Mouse (Mus musculus) embryonic facial prominence, embryonic 10.5 days (tissue): ENCODE results near the gene Gm11554. TPM values are rescaled to one million over a fixed set of nuclear protein-coding genes. Genes with fewer than 3 reads are reported as not detected.

Source experiments
- DNase-seq: peaks from one replicate; pipeline ENCODE4 v3.0.0-alpha.2; 2017; ENCODE audit warnings: low spot score
- H3K27ac ChIP-seq: fragments of 300-500 bp; sonication (generic); replicated peaks from 2 replicates; pipeline ENCODE4 v1.5.1; 2016; ENCODE audit warnings: mild to moderate bottlenecking
- H3K27me3 ChIP-seq: fragments of 300-500 bp; sonication (generic); replicated peaks from 2 replicates; pipeline ENCODE4 v1.6.1; 2016; ENCODE audit warnings: low read depth, mild to moderate bottlenecking; ENCODE audit not compliant: poor library complexity, severe bottlenecking
- H3K36me3 ChIP-seq: fragments of 300-500 bp; sonication (generic); replicated peaks from 2 replicates; pipeline ENCODE4 v1.6.1; 2016; ENCODE audit warnings: mild to moderate bottlenecking, moderate library complexity
- H3K4me1 ChIP-seq: fragments of 300-500 bp; sonication (generic); 2 replicates; pipeline ENCODE4 v1.6.1; 2016
- H3K4me3 ChIP-seq: fragments of 300-500 bp; sonication (generic); 2 replicates; pipeline ENCODE4 v1.5.1; 2016; ENCODE audit warnings: mild to moderate bottlenecking, moderate library complexity
- H3K9me3 ChIP-seq: fragments of 300-500 bp; sonication (generic); 2 replicates; pipeline ENCODE4 v1.6.1; 2016; ENCODE audit warnings: mild to moderate bottlenecking
- WGBS: fragments of 180-500 bp; shearing (Covaris S2); methylation state at CpG from one replicate; pipeline ENCODE4 v1.1.7; 2016; 5-methylcytosine and 5-hydroxymethylcytosine counted together
- polyA plus RNA-seq: library from polyadenylated mRNA; unstranded; fragments of >200 nt; fragmentation: Nextera tagmentation; extraction: Ambion mirVana; gene quantifications from 2 replicates; pipeline ENCODE4 v1.2.1, GENCODE M21; 2016

Gene Gm11554
- polyA plus RNA-seq, 1 experiment from 2014 or later, result not detected

DNA sequence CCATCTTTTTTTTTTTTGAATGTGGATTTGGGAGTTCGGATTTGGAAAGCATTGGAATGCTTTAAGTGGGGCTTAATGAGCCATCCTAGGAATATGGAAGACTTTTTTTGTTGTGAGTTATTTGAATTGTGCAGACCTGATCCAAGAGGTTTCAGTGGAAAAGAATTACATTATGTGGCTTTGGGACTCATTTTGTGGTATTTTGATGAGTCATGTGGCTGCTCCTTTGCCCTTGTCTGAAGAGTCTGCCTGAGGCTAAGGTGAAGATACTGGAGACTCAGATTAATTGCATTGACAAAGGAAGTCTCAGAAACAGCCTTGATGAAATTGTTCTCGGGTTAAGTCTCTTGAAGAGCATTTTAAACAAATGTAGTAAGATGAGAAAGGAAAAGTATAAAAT, 35.8 kb downstream of the Gm11554 start:
- H3K4me1 ChIP-seq, result no peaks in the 10 kb centered on the region
- H3K27me3 ChIP-seq, result no peaks in the 10 kb centered on the region
- no peak for DNase-seq
- no peak overlapping the region for H3K4me3 ChIP-seq
- H3K9me3 ChIP-seq, result no peaks in the 10 kb centered on the region
- WGBS, result 63% methylated on average over 2 of the region's 2 CpGs
- no peak overlapping the region for H3K27ac ChIP-seq
- no peaks in the 10 kb centered on the region for H3K36me3 ChIP-seq

DNA sequence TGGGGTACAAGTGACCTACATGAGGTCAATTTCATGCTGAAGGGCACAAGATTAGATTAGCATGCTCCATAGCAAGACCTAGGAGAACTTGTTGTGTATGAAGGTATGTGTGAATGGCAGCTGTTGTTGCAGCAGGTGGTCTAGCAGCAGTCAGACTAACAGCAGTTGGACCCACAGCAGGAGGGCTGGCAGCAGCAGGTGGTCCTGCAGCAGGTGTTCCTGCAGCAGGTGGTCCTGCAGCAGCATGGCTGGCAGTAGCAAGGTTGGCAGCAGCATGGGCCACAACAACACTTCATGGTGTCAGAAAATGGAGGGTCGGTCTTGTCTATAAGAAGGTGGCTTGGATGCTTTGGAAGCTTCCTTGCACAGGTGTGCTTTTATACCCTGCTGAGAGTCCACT, 45.4 kb downstream of the Gm11554 start:
- 92% methylated on average over 1 of the region's 1 CpGs for WGBS
- no peak overlapping the region for H3K4me3 ChIP-seq
- no peaks in the 10 kb centered on the region for H3K36me3 ChIP-seq
- H3K27me3 ChIP-seq, result no peaks in the 10 kb centered on the region
- no peak overlapping the region for H3K27ac ChIP-seq
- no peaks in the 10 kb centered on the region for H3K9me3 ChIP-seq
- no peaks in the 10 kb centered on the region for H3K4me1 ChIP-seq
- no peak for DNase-seq

Other genes with a start within 250 kb of the Gm11554 start
- gene Krtap3-2, start 247.6 kb downstream of the Gm11554 start, polyA plus RNA-seq, result not detected in 2 replicates
- not detected in 2 replicates for gene Gm11939, start 245.0 kb downstream of the Gm11554 start, polyA plus RNA-seq
- gene Krtap3-1, start 237.8 kb downstream of the Gm11554 start, polyA plus RNA-seq, result not detected in 2 replicates
- not detected in 2 replicates for gene Krtap1-5, start 223.4 kb downstream of the Gm11554 start, polyA plus RNA-seq
- not detected in 2 replicates for gene Krtap1-4, start 220.8 kb downstream of the Gm11554 start, polyA plus RNA-seq
- not detected in 2 replicates for gene Krtap1-3, start 213.1 kb downstream of the Gm11554 start, polyA plus RNA-seq
- not detected in 2 replicates for gene Krtap9-3, start 206.3 kb downstream of the Gm11554 start, polyA plus RNA-seq
- gene Gm11938, start 201.1 kb downstream of the Gm11554 start, polyA plus RNA-seq, result not detected in 2 replicates
- not detected in 2 replicates for gene Gm11937, start 194.3 kb downstream of the Gm11554 start, polyA plus RNA-seq
- not detected in 2 replicates for gene Krtap2-4, start 189.6 kb downstream of the Gm11554 start, polyA plus RNA-seq
- not detected in 2 replicates for gene Gm11562, start 184.0 kb downstream of the Gm11554 start, polyA plus RNA-seq
- not detected in 2 replicates for gene Krtap4-1, start 176.2 kb downstream of the Gm11554 start, polyA plus RNA-seq
- gene Krtap4-2, start 169.4 kb downstream of the Gm11554 start, polyA plus RNA-seq, result not detected in 2 replicates
- gene Krtap4-7, start 160.4 kb downstream of the Gm11554 start, polyA plus RNA-seq, result not detected in 2 replicates
- not detected in 2 replicates for gene Gm11555, start 154.2 kb downstream of the Gm11554 start, polyA plus RNA-seq
- gene Gm11563, start 145.5 kb downstream of the Gm11554 start, polyA plus RNA-seq, result not detected in 2 replicates
- gene Krtap4-6, start 138.5 kb downstream of the Gm11554 start, polyA plus RNA-seq, result not detected in 2 replicates
- gene Gm14190, start 113.7 kb downstream of the Gm11554 start, polyA plus RNA-seq, result not detected in 2 replicates
- gene Gm14180, start 70.2 kb downstream of the Gm11554 start, polyA plus RNA-seq, result not detected in 2 replicates
- gene Gm11595, start 31.5 kb downstream of the Gm11554 start, polyA plus RNA-seq, result not detected in 2 replicates
- gene Krtap4-8, start 23.7 kb downstream of the Gm11554 start, polyA plus RNA-seq, result not detected in 2 replicates
- not detected in 2 replicates for gene Krtap4-9, start 19.2 kb downstream of the Gm11554 start, polyA plus RNA-seq
- not detected in 2 replicates for gene Gm11596, start 11.0 kb downstream of the Gm11554 start, polyA plus RNA-seq
- not detected in 2 replicates for gene Gm11569, start 5.5 kb downstream of the Gm11554 start, polyA plus RNA-seq
- gene Krtap4-13, start 5.4 kb upstream of the Gm11554 start, polyA plus RNA-seq, result not detected in 2 replicates
- gene Gm11564, start 11.2 kb upstream of the Gm11554 start, polyA plus RNA-seq, result not detected in 2 replicates
- not detected in 2 replicates for gene 2300003K06Rik, start 33.6 kb upstream of the Gm11554 start, polyA plus RNA-seq
- not detected in 2 replicates for gene Krtap4-16, start 47.2 kb upstream of the Gm11554 start, polyA plus RNA-seq
- not detected in 2 replicates for gene Gm11568, start 53.5 kb upstream of the Gm11554 start, polyA plus RNA-seq
- gene Gm11559, start 60.0 kb upstream of the Gm11554 start, polyA plus RNA-seq, result not detected in 2 replicates
- not detected in 2 replicates for gene Krtap9-1, start 68.9 kb upstream of the Gm11554 start, polyA plus RNA-seq
- not detected in 2 replicates for gene Gm11567, start 74.7 kb upstream of the Gm11554 start, polyA plus RNA-seq
- not detected in 2 replicates for gene Krtap31-1, start 103.5 kb upstream of the Gm11554 start, polyA plus RNA-seq
- gene Gm11565, start 110.3 kb upstream of the Gm11554 start, polyA plus RNA-seq, result not detected in 2 replicates
- gene Krtap31-2, start 131.8 kb upstream of the Gm11554 start, polyA plus RNA-seq, result not detected in 2 replicates
- not detected in 2 replicates for gene Krtap9-5, start 144.0 kb upstream of the Gm11554 start, polyA plus RNA-seq
- gene Krtap29-1, start 174.6 kb upstream of the Gm11554 start, polyA plus RNA-seq, result not detected in 2 replicates
- gene Krtap16-1, start 182.2 kb upstream of the Gm11554 start, polyA plus RNA-seq, result not detected in 2 replicates
- gene Krtap17-1, start 189.5 kb upstream of the Gm11554 start, polyA plus RNA-seq, result not detected in 2 replicates
- gene Krt33a, start 211.8 kb upstream of the Gm11554 start, polyA plus RNA-seq, result not detected in 2 replicates
- gene Krt33b, start 225.4 kb upstream of the Gm11554 start, polyA plus RNA-seq, result not detected in 2 replicates
- not detected in 2 replicates for gene Krt34, start 237.1 kb upstream of the Gm11554 start, polyA plus RNA-seq
- gene Krt31, start 246.1 kb upstream of the Gm11554 start, polyA plus RNA-seq, result not detected in 2 replicates